Mouse (Mus musculus): ENCODE data around the gene Ralgps2.

Ralgps2 gene

DNA sequence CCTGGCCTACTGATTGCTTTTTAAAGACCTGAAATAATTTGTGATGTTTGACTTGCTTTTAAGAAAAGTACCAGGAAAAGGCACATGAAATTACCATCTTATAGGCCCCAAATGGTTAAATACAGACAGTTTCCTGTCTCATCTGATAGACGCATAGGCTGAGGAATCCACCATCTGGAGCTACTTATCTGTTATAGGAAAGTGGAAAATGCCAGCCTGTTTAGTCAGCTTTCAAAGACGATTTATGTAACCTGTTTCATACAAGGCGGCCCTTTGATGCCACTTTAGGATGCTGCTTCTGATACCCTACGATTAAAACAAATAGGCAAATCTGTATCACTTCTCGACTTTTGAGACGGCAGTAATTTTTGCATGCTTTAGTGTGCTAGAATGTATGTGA is 138.2 kb downstream of the Ralgps2 start:
- DNase-seq = no peak

DNA sequence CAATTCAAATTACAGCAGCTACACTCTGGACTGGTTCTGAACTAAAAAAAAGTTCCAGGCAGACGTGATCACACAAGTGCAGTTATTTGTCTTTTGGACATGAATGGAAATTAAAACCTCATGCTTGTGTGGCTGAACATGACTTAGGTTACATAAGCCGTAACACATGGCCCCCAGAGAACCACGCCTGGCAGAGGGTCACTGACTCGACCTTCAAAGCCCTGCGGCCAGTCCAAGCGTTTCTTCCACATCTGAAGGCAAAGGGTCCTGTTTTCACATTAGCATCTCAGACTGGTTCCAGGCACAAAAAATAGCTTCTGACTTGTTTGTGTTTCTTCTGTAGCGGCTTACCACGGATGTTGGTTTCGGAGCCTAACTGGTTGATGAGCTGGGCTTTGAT is 143.2 kb downstream of the Ralgps2 start:
- no peak for DNase-seq

DNA sequence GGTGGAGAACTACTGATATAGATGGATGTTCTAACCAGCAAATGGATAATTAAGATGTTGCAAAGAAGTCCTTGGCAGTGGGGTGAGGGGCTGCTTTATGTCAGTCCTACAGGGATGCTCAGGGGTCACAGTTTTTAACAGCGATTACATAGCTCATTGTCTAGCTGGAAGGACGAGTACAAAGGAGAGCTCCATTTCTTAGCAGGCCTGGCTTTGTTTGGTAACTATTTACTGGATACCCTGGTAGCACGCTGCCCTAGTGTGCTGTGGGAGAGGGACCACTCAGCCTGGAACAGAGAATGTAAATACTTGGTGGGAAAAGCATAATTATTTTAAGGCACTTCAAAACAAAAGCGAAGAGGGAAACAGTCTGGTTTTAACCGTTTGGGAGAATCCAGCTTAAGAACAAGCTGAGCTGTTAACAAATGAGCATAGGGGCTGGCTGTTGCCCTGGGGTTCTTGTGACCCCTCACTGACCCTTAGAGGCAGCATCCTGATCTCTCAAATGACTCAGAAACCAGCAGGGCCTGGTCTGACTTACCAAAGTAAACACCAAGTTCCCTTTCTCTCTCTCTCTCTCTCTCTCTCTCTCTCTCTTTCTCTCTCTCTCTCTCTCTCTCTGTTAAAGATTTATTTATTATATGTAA is 149.5 kb downstream of the Ralgps2 start:
- DNase-seq = no peak

DNA sequence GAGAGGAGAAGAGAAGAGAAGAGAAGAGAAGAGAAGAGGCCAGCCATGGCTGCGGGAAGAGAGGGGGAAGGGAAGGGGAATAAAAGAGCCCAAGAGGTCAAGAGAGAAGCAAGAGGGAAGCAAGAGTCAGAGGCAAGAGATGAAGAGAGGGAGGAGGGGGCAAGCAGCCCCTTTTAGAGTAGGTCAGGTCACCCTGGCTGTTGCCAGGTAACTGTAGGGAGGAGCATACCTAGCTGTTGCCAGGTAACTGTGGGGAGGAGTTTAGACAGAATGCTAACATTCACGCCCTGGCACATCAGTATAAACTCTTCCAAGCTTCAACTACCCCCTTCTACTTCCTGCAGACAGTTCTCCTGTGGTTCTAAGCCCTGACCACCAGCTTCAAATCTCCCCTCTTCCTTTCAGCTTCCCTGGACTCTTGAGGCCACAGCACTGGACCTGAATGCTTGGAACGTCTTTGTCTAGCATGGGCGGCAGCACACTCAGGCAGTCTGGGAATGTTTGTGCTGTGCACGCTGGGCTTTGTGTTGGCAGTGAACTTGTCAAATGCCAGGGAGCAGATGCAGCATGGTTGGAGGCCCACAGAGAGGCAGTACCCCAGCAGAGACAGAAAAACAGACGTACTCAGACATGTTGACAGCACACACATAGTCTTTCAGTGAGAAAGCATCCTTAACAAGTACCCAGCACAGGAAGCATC is 152.1 kb downstream of the Ralgps2 start:
- no peak for DNase-seq

DNA sequence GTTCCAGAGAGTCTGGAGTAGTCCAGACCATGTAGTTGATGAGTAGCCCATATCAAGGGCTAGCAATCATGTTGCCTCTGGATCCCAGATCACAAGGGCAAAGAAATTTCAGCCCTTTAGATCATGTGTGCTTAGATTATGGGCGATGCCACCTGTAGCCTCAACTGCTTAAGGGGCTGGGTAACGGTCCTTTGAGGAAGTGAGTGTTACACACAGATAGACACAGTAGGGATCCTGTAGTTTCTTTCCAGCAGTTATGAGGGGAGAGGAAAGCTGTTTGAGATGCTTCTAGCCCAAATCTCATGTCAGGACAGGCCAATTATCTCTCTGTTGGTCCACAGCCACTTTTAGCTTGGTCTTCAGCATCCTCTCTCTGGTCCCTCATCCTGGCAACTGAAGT is 153.4 kb downstream of the Ralgps2 start:
- no peak for DNase-seq

DNA sequence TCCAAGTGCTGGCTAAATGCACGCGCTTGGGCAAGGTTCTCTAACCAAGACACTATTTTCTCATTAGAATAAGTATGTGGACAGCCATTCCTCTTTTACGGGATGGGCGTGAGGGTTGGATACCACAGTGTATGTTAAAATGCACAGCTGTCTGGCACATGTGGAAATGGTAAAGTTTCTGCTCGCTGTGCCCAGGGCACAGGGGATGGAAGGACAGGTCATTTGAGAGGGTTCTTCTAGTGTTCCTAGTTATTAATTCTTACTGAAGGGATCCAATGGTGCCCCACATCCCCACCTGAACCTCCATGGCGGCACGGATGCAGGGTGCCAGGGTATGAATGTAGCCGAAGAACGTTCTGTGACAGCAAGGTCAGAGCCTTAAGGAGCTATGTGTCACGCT is 154.5 kb downstream of the Ralgps2 start:
- no peak for DNase-seq

DNA sequence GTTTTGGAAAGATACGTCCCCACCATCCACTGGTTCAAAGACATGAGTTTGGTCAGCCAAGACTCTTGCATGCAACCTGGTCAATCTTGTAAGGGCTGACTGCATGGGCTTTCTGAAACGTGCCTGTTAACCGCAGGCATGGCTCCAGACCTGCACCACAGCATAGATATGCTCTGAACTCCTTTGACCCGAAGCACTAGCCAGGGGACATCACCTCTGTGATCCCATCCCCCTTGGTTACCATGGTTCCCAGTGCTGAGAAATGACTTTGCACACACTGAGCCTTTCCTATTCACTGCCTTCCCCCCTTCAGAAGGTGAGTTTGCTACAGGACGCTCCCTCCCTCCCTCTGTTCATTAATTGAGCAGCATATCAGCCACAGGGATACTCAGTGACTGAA is 155.3 kb downstream of the Ralgps2 start:
- no peak for DNase-seq

DNA sequence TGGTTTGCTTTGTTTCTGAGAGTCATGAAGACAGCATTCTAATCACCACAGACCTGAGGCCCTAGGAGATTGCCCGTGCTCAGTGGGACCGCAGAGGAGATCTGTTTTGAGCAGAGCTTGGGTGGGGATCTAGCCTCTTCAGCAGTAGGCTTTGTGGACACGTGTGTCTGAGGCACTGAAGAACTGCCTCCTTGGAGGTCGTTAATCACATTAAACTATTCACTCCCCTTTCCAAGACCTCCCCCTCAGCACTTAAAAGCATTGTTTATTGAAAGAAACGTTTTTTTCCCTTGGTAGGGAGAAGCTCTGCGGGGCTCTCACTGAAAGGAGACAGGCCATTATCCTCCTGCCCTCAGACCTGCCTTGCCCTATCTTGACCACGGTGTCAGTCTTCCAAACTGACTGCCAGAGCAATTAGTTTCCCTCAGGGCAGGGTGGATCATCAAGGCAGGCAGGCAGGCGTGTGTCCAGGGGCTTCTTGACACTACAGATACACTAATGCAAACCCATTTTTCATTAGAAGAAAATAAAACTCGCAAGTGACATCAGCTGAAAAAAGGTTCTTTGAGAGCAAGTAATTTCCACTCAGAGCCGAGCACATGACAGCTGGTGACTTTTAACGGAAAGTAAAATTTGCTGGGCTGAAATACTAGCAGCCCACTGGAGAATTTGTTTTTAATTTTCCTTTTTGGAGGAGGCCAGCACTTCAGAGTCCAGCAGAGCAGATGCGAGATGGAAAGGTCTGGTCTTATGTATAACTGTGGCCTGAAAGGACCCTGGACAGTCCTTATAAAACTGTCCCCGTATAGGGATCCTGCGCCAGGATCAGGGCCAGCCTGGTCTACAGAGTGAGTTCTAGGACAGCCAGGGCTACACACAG is 157.2 kb downstream of the Ralgps2 start:
- no peak for DNase-seq

DNA sequence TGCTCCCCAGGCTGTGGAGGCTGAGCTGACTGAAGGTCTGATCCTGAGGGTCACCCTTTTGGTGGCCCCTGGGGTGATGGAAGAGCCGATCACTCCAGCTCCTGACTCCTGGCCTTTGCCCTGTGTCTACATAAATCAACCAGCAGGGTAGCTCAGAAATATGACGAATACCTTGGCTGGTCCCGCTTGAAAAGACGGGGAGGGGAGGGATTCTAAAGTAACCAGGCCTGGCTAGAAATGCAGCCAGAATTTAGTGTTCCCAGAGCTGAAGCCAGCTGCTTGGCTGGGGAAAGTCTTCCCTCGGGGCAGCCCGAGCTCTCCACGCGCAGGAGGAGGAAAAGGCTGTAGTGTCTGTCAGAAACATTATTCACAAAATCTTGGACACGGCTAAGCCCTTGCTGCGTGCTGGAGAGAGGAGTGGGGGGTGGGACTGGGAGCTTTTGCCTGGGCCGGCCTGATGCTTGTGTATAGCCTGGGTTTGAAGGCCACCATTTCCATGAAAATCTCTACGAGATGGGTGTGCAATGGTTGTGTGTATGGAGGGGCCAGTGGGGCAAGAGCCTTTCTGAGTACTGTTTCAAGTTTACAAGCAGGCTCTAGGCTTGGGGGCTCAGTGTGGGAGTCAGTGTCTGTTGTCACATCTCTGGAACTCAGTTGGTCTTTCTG is 158.2 kb downstream of the Ralgps2 start:
- DNase-seq = no peak

DNA sequence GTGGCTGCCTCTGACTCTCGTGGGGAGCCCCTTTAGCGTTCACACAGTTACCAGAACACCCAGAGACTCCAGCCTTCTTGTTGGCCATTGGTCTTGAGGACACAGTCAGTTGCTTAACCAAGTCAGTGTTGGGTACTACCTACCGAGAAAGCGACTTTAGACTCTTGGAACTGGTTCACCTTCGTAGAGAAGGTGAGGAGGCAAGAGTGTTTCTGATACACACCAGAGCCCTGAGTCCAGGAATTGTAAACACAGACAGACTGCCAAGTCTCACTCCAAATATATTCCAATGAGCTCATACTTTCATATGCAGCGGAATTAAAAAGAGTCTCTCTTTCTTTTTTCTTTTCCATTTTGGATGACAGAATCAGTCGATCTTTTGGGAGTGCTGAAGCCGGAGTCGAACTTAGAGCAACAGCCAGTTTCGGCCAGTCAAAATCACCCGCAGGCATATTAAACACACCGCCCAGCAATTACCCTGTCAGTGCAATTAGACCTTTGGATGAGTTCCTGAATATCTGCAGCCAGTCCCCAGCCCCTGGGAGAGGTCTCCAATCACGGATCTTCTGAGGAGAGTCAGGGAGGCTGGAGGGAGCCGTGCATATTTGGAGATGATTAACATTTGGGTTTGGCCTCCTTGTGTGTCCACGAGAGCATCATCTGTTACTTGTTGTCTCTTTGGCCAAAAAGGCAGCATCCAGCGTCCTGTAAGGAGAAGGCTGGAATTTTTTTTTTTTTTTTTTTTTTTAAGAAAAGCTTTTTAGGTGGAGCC is 159.0 kb downstream of the Ralgps2 start:
- DNase-seq = no peak

DNA sequence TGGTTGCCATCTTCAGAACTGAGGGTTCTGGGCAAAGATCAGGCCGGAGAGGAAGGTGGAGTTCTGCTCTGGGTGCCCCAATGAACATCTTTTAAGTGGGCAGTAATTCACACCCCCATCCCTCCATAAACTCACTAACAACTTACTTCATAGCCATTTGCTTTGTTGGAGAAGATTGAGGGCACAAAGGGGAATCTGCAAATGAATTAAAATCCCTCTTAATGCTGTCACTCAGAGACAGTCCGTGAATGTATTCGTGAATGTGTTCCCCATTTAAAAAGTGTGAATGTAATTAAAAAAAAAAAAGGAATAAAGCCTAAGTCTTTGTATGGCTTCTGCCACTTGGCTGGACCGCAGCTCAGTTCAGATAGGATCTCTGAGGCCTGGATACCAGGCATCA is 159.8 kb downstream of the Ralgps2 start:
- no peak for DNase-seq

DNA sequence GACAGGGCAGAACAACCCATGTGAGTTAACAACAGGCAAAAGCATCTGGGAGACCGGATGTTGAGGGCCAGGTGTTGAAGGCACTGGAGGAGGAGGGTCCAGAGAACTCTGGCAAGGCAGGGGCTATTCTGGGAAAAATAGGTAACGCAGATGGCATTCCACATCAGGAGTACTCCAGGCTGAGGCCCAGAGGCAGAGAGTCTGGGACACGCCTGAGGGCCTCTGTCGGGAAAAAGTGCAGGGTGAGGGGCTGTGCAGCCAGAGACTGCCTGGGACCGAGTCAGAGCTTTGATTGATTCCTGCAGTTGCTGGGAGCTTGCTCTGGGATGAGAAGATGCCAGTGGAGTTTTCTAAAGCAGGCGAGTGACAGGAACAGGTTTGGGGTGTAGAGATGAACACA is 160.4 kb downstream of the Ralgps2 start:
- no peak for DNase-seq

DNA sequence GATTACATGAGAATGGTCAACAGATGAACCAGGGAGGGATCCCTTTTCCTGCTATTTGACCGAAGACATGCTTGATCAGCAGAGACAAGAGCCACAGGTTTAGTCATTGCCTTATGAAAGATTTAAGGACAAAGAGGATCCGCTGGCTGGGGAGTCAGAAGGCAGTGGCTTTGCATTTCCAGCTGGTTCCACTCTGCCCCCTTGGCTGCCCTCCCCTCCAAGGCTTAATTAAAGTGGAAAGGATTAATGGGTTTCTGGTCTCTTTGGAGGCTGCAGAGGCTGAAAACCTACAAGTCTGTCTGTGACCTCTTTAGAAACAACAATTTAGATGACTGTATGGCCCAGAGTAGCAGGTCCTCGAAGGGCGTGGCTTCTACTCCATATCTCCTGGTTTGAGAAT is 161.5 kb downstream of the Ralgps2 start:
- DNase-seq = no peak

DNA sequence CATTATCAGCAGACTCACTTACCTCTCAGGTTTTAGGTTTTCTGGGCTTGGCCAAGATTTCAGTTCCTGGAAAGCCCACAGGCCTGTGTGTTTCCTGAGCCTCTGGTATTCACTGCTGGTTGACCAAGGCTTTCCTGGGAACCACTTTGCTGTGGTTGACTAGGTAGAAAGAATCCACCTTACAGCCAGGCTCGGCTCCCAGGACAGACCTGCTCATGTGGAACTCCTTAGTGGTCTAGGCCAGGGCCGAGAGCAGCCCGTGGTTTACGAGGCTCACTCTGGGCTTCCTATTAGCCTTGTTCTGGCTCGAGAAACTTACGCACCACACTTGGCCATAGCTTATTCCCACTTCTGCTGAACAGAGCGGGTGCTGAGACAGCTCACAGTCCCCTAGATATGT is 163.4 kb downstream of the Ralgps2 start:
- no peak for DNase-seq

DNA sequence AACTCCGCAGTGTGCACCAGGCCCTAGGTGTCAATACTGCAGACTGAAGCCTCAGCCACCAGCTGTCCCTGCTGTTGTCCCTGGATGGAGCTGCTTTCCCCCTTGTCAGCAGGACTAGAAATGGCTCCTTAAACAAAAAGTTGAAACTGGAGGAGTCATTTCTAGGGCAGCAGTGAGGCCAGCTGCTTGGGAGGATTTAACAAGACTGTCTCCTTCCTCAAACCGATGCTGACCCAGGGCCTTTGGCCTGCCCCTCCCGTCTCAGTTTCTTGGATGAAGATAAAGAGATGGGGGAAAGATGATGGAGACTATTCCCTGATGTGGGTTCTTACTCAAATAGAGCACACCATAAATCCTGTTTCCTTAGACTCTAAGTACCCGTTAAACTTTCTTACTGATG is 164.2 kb downstream of the Ralgps2 start:
- no peak for DNase-seq

DNA sequence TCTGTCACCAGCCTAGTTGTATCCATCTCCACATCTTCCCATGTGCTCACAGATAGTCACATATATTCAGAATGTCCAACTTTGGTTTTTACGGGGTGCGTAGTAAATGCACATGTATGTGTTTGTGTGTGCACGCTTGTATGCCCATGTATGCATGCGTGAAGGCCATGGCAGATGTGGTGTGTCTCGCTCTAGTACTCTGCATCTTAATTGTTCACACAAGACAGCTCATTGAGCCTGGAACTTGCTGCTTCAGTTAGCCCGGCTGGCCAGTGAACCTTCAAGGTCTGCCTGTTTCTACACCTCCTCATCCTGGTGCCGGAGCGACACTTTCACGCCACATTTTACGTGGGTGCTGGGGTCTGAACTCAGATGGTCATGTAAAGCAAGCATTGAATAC is 168.6 kb downstream of the Ralgps2 start:
- DNase-seq = no peak

DNA sequence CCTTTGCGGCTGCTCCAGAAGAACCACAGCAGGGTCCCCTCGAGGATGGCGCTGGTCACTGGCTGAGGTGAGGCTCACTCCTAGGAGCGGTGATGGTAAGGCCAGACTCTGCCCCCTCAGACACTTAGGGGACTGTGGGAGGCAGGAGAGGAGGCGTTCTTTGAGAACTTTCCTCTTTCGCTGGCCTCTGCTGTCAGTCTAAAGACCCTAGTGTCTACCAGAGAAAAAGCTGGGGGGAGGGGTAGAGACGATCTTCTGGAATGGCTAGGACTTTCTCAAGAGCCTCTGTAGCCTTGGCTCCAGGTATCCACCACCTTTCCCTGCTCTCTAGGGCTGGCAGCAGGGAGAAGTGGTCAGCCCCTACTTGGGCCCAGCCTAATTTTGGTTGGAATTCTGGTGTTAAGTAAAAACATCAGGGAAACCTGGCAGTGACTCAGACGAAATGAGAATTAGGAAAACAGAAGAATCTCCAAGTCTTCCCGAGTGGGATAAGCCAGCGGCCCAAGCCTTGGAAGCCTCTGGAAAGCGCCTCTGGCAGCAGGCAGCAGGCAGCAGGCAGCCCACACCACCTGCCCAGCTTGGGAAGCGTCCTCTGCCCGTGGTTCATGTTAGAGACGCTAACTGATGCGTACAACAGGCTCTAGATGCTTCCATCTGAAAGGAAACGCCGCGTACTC is 169.7 kb downstream of the Ralgps2 start:
- DNase-seq = no peak

DNA sequence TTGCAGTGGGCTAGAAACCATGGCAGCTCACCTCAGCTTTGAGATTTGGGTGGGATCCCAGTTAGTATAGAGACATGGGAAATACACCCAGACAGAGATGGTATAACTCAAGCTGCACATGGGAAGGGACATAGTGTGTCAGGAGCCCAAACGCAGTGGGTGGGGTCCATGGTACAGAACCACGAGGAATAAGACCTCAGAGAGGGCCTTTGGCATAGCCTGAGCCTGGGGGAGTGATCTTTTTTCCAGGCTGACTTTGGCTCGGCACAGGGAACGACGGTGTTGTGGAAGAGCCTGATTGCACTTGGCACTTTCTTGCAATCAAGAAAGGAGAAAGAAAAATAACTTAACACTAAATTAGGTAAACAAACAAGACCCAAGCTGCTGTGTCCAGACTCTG is 170.3 kb downstream of the Ralgps2 start:
- no peak for DNase-seq

DNA sequence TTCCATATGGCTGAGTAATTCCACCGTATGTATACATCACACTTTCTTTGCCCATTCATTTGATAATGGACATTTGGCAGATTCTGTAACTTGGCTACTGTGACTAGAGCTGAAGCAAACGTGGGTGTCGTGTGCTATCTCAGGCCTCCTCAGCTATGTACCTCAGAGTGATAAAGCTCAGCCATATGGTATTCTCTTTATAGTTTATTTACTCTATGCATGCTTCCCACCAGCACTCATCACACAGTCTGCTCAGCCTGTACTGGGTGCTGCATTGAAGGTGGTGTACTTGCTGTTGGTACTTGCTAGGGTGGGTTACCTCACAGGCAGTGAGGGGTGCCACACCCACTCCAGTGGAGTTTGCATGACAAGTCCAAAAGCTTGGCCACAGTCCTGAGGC is 174.1 kb downstream of the Ralgps2 start:
- no peak for DNase-seq

DNA sequence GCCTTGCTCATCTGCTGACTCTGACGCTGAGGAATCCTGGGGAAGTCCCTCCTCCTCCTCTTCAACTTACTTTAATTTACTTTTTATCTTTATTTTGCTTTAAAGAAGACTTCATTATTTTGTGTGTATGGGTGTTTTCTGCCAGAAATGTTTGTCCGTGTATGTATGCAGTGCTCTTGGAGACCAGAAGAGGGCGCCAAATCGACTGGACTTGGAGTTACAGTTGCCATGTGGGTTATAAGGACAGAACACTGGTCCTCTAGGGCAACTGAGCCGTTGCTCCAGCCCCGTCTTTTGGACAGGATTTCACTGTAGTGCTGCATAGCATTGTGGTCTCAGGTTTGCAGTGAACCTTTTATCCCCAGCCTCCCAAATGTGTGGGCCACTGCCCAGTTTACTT is 174.8 kb downstream of the Ralgps2 start:
- DNase-seq = no peak

DNA sequence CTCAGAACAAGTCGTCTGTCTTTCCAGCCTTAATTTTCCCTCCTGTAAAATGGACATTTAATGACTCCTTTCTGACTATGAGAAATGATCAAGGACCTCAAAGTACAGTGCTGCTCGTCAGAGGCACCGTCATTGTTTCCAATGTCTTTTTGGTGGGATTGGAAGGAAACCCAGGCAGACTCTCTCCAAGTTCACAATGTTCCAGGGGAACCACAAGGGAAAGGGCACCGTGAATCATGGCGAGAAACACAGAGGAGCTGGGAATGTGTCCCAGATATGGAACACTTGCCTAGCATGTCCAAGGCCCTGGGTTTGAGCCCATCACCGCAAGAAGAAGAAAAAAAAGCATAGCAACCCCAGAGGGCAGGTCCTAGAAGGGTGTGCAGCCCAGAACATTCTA is 176.1 kb downstream of the Ralgps2 start:
- no peak for DNase-seq

DNA sequence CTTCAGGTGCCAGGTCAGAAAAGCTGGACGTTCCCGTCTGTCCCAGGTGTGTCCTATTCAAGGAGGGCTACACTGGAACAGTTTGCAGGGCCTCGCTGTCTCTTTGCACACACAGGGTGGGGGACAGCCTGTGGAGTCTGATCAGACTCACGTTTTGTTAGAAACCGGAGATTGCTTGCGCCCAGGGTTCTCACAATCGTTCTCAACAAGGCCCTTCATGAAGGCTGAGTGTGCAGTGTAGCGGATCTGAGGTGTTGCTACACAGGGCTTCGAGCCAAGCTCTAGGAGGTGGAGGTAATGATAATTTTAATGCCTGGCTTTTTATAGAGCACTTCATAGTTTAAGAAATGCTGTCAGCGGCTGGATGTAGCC is 178.0 kb downstream of the Ralgps2 start:
- no peak for DNase-seq
